Mouse (Mus musculus): ENCODE data around the gene Tbx3.

DNA sequence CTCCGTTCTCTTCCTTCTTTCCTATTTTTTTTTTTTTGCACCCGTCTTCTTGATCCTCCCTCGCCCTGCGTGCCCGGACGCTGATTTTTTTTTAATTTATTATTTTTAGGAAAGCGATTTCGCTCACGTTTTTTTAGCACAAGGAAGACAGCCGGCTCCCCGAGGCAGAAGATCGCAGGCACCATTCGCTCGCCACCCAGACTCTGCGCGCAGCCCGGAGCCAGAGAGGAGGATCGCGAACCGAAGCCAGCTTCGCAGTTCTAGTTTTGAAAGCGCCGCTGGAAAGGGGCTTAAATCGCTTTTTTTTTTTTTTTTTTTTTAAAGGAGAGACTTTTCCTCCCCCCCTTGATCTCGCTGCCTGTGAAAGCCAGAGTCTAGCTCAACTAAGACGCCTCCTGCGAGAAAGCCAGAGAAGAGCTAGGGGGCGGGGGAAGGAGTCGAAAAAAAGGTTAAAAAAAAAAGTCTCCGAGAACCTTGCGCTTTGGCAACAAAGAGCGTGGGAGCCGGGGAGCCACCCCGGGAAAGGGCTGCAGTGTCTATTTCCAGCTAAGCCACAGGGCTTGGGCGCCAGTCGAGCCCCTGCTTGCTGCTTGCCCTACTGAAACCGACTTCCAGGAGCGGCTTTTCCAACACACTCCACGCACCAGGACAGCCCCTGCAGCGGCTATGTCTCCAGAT, 794 bp downstream of the Tbx3 start:
- no peak for TF ChIP-seq CTCF (IDR thresholded peaks at IDR 0.05)
- peak; percentile 29; the same call in 1 of the 2 replicates for TF ChIP-seq POLR2A (IDR thresholded peaks at IDR 0.05; ENCODE audit: insufficient read depth, low read depth, low read length)
